In genomic region chr4:96680233-96680632, GRCm38 (mm10) we compare ENCODE assay signal across 9 mouse cellular contexts. TPM values are rescaled to one million over a fixed set of nuclear protein-coding genes. Genes with fewer than 3 reads are reported as not detected.
DNase-seq lines count a peak whose midpoint lies in the region; ATAC-seq and TF ChIP-seq lines count a peak whose summit lies in the region.
"Had no signal": no experiment of that assay in that cellular context is flagged by ENCODE, and none has a peak within 500 bp of the region (broad histone marks: within the 10 kb centered on the region; RNA-seq: fewer than 3 reads in every experiment).

No protein-coding gene starts in this region.

- H3K27me3 ChIP-seq in small intestine, adult 2 months (ENCODE audit: control insufficient read depth, insufficient read depth, low read length), result no peaks in the 10 kb centered on the region; the same call in 1 of the 2 replicates
- H3K27me3 ChIP-seq in hindbrain, embryonic 16.5 days (replicated peaks; ENCODE audit: control insufficient read depth, insufficient read depth, low read length), result no peaks in the 10 kb centered on the region

- peak; percentile 38 to 53 for DNase-seq in frontal cortex, postnatal 36 days (ENCODE audit: low spot score in 2 of 2)
- no peak for DNase-seq in frontal cortex, postnatal 14 days (ENCODE audit: low spot score in 2 of 2)
- DNase-seq in testis, postnatal 10 days (ENCODE audit: low spot score), result peak; percentile 58
- DNase-seq in testis, postnatal 14 days (ENCODE audit: low spot score), result no peak
- DNase-seq in kidney, postnatal 36 days, result peak; percentile 54 to 83
- no peak for DNase-seq in spleen, postnatal 10 days (ENCODE audit: low spot score in 2 of 2)

- ATAC-seq in hindbrain, embryonic 16.5 days, result no peak

- no peak overlapping the region for H3K4me3 ChIP-seq in small intestine, adult 2 months (ENCODE audit: low read depth, low read length)
- H3K4me3 ChIP-seq in hindbrain, embryonic 16.5 days (ENCODE audit: low read length), result no peak overlapping the region

- TF ChIP-seq POLR2A in small intestine, adult 2 months (IDR thresholded peaks at IDR 0.05; ENCODE audit: low read depth, low read length), result no peak

- H3K9me3 ChIP-seq in hindbrain, embryonic 16.5 days (ENCODE audit: control insufficient read depth, low read length), result no peaks in the 10 kb centered on the region

- H3K9ac ChIP-seq in hindbrain, embryonic 16.5 days (ENCODE audit: low read depth, low read length), result no peak overlapping the region

- H3K27ac ChIP-seq in small intestine, adult 2 months (ENCODE audit: insufficient read depth, low read depth, low read length), result no peak overlapping the region
- no peak overlapping the region for H3K27ac ChIP-seq in hindbrain, embryonic 16.5 days (ENCODE audit: low read depth, low read length)

- no peaks in the 10 kb centered on the region for H3K4me1 ChIP-seq in small intestine, adult 2 months (ENCODE audit: control insufficient read depth, insufficient read depth, insufficient read length, low read length)
- no peaks in the 10 kb centered on the region for H3K4me1 ChIP-seq in hindbrain, embryonic 16.5 days (ENCODE audit: control insufficient read depth, insufficient read depth, low read depth, low read length)

- WGBS in small intestine, adult 2 months, result 28% methylated on average over 1 of the region's 1 CpGs
- 38% methylated on average over 1 of the region's 1 CpGs for WGBS in hindbrain, embryonic 16.5 days

- no peak overlapping the region for H3K4me2 ChIP-seq in hindbrain, embryonic 16.5 days (ENCODE audit: low read length)

- TF ChIP-seq CTCF in small intestine, adult 2 months (IDR thresholded peaks at IDR 0.05; ENCODE audit: extremely low read depth, insufficient read length, insufficient replicate concordance, low read depth, low read length), result peak; percentile 19; the same call in 1 of the 2 replicates

- no peaks in the 10 kb centered on the region for H3K36me3 ChIP-seq in small intestine, adult 2 months (ENCODE audit: control insufficient read depth, insufficient read depth, low read length)
- H3K36me3 ChIP-seq in hindbrain, embryonic 16.5 days (ENCODE audit: control insufficient read depth, insufficient read depth, low read length), result no peaks in the 10 kb centered on the region

RNA-seq across cellular contexts. Expression of gene Cyp2j5, which starts 16.3 kb away (rescaled TPM):
- 0.05 TPM in 1 of 2 replicates, not detected in the other for polyA plus RNA-seq in small intestine, adult 2 months (2012; rRNA removed)
- not detected in 2 replicates for polyA plus RNA-seq in hindbrain, embryonic 16.5 days (2015; fragmentation: Nextera tagmentation; extraction: Ambion mirVana)
- polyA plus RNA-seq: neural tube, embryonic 11.5 days had no signal

Comparison
In these comparisons a context has a peak if more than half of its experiments do, and no peak if none do; other contexts are left out.
1. DNase-seq: peak in frontal cortex, postnatal 36 days (2 of 2), testis, postnatal 10 days (single experiment) and kidney, postnatal 36 days (2 of 2); none in frontal cortex, postnatal 14 days (0 of 2), testis, postnatal 14 days (single experiment) and spleen, postnatal 10 days (0 of 2).